Mouse (Mus musculus) CH12.LX (cell line): ENCODE data around the gene Myrip.

Experiments
- CTCF ChIP-seq, 2 experiments: IDR thresholded peaks in 1 of 2; conservative IDR thresholded peaks in 1 of 2; 2 replicates each; pipeline ENCODE4 v1.5.1; 2011 to 2012; ENCODE audit warnings: low read depth in 2 of 2, low read length in 2 of 2, improper control_type of control experiment in 1 of 2, inconsistent platforms in 1 of 2, mild to moderate bottlenecking in 1 of 2, moderate library complexity in 1 of 2
- ELF1 ChIP-seq: IDR thresholded peaks from 2 replicates; pipeline ENCODE4 v1.6.1; 2014; ENCODE audit warnings: low read depth, mild to moderate bottlenecking, inconsistent platforms, low read length, improper control_type of control experiment
- GABPA ChIP-seq: IDR thresholded peaks from 2 replicates; pipeline ENCODE4 v1.6.1; 2012; ENCODE audit warnings: low read depth, low read length, improper control_type of control experiment, inconsistent platforms; ENCODE audit not compliant: insufficient replicate concordance
- HCFC1 ChIP-seq: IDR thresholded peaks from 2 replicates; pipeline ENCODE4 v1.6.1; 2012; ENCODE audit warnings: low read depth, mild to moderate bottlenecking, inconsistent platforms, low read length, improper control_type of control experiment
- JUND ChIP-seq: conservative IDR thresholded peaks from 2 replicates; pipeline ENCODE4 v1.6.1; 2011; ENCODE audit warnings: low read depth, low read length, improper control_type of control experiment
- MAX ChIP-seq: IDR thresholded peaks from 2 replicates; pipeline ENCODE4 v1.6.1; 2011; ENCODE audit warnings: low read length, improper control_type of control experiment
- MYC ChIP-seq: IDR thresholded peaks from 2 replicates; pipeline ENCODE4 v1.6.1; 2011; ENCODE audit warnings: low read depth, mild to moderate bottlenecking, improper control_type of control experiment, low read length
- POLR2A ChIP-seq: IDR thresholded peaks from 2 replicates; pipeline ENCODE4 v1.6.1; 2011; ENCODE audit warnings: low read depth, mild to moderate bottlenecking, improper control_type of control experiment, low read length
- POLR2AphosphoS2 ChIP-seq: IDR thresholded peaks from 2 replicates; pipeline ENCODE4 v1.6.1; 2011; ENCODE audit warnings: low read depth, low read length, improper control_type of control experiment
- USF2 ChIP-seq: conservative IDR thresholded peaks from 2 replicates; pipeline ENCODE4 v1.6.1; 2011; ENCODE audit warnings: low read depth, low read length, improper control_type of control experiment
- ZKSCAN1 ChIP-seq: IDR thresholded peaks from 2 replicates; pipeline ENCODE4 v1.6.1; 2012; ENCODE audit warnings: low read depth, inconsistent platforms, low read length, improper control_type of control experiment, borderline replicate concordance

- TF ChIP-seq POLR2A: no peak
- TF ChIP-seq CTCF (conservative IDR thresholded peaks at IDR 0.05 in 1 of 2, IDR thresholded peaks at IDR 0.05 in 1 of 2; ENCODE audit: low read depth in 2 of 2, low read length in 2 of 2): no peak
- TF ChIP-seq USF2: no peak
- no peak for TF ChIP-seq MAX
- TF ChIP-seq POLR2AphosphoS2: no peak
- no peak for TF ChIP-seq JUND
- no peak for TF ChIP-seq GABPA
- TF ChIP-seq HCFC1: no peak
- TF ChIP-seq ELF1: no peak
- no peak for TF ChIP-seq MYC
- TF ChIP-seq ZKSCAN1: no peak
These were observed 181.1 kb downstream of the Myrip start for GRCm38 (mm10) chr9:120482382-120482781.
